Mouse (Mus musculus) thymus, postnatal 25 days (tissue): ENCODE results near the gene Lars2.

Experiments used
- DNase-seq: peaks from one replicate; pipeline ENCODE4 v3.0.0; 2022

Lars2 gene

GRCm38 (mm10) chr9:123510926-123511325 is 144.2 kb downstream of the Lars2 start:
- no peak for DNase-seq
